Mouse (Mus musculus): Measurements from ENCODE around the gene Cdk7. TPM values are rescaled to one million over a fixed set of nuclear protein-coding genes. Genes with fewer than 3 reads are reported as not detected.
A peak's percentile ranks its signal among the peaks of the same experiment; 100 is the strongest.

Gene Cdk7
- total RNA-seq (2012; rRNA removed) (29.4 and 42.6 TPM in 2 replicates), total RNA-seq (2014; rRNA removed) (47.8 and 53.6 TPM in 2 replicates), polyA plus RNA-seq (2012; ENCODE audit: insufficient read length, low read depth) (56.9 and 57.4 TPM in 2 replicates)

DNA sequence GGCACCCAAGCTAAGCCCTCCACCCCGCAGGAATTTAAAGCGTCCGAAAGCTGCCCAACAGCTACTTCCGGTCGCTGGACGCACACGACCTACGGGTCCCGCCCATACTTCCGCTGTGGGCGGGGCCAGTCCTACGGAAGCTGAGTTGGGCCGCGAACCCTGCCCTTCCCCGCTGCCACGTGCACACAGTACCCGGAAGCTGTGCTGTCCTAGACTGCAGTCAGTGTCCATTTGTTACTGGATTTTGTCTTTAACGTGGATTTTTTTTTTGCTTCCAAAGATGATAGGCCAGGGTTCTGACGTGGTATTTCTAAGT lies at the start of gene Cdk7:
TSS of gene Cdk7 (minus strand) at position 79 of the 316 bp plus-strand sequence.
- peaks cover 36% of the 10 kb centered on the region for H3K79me2 ChIP-seq (replicated peaks; ENCODE audit: control insufficient read depth, extremely low read depth, insufficient read depth, poor library complexity, severe bottlenecking)
- TF ChIP-seq EP300 (IDR thresholded peaks at IDR 0.05; ENCODE audit: low read length) (0 out of 2 replicates have a peak, but pooled peaks have one; percentile 12), ELF1 (IDR thresholded peaks at IDR 0.05; ENCODE audit: low read depth, low read length) (peak; percentile 100), CHD2 (IDR thresholded peaks at IDR 0.05; ENCODE audit: low read length) (peak; percentile 47), MAX (IDR thresholded peaks at IDR 0.05; ENCODE audit: low read length) (peak; percentile 100), IRF4 (IDR thresholded peaks at IDR 0.05; ENCODE audit: low read depth, low read length) (peak; percentile 70; the same call in 1 of the 2 replicates), MXI1 (IDR thresholded peaks at IDR 0.05; ENCODE audit: low read depth, low read length) (peak; percentile 99), USF2 (conservative IDR thresholded peaks at IDR 0.05; ENCODE audit: low read depth, low read length) (peak; percentile 54), ETS1 (conservative IDR thresholded peaks at IDR 0.05; ENCODE audit: low read depth, low read length) (peak; percentile 41; the same call in 1 of the 2 replicates), ZC3H11A (IDR thresholded peaks at IDR 0.05; ENCODE audit: low read depth, low read length) (no peak), USF1 (IDR thresholded peaks at IDR 0.05; ENCODE audit: low read depth, low read length) (peak; percentile 82), ZKSCAN1 (IDR thresholded peaks at IDR 0.05; ENCODE audit: borderline replicate concordance, low read depth, low read length) (no peak), HCFC1 (IDR thresholded peaks at IDR 0.05; ENCODE audit: low read depth, low read length) (peak; percentile 93), MAFK (IDR thresholded peaks at IDR 0.05; ENCODE audit: insufficient replicate concordance, low read length) (no peak), POLR2A (IDR thresholded peaks at IDR 0.05; ENCODE audit: low read depth, low read length) (peak; percentile 88), GABPA (IDR thresholded peaks at IDR 0.05; ENCODE audit: insufficient replicate concordance, low read depth, low read length) (peak; percentile 32; the same call in 1 of the 2 replicates), CHD1 (IDR thresholded peaks at IDR 0.05; ENCODE audit: low read depth, low read length) (no peak), PAX5 (IDR thresholded peaks at IDR 0.05; ENCODE audit: low read length) (no peak), CTCF (conservative IDR thresholded peaks at IDR 0.05 in 1 of 2, IDR thresholded peaks at IDR 0.05 in 1 of 2; ENCODE audit: low read depth in 2 of 2, low read length in 2 of 2) (no peak), POLR2AphosphoS2 (IDR thresholded peaks at IDR 0.05; ENCODE audit: low read depth, low read length) (peak; percentile 79; the same call in 1 of the 2 replicates), RCOR1 (conservative IDR thresholded peaks at IDR 0.05; ENCODE audit: low read depth, low read length) (peak; percentile 82; the same call in 1 of the 2 replicates), TCF12 (IDR thresholded peaks at IDR 0.05; ENCODE audit: low read depth, low read length) (peak; percentile 84), MAZ (IDR thresholded peaks at IDR 0.05; ENCODE audit: low read depth, low read length) (0 out of 2 replicates have a peak, but pooled peaks have one; percentile 40), MYC (IDR thresholded peaks at IDR 0.05; ENCODE audit: low read depth, low read length) (peak; percentile 100), E2F4 (IDR thresholded peaks at IDR 0.05; ENCODE audit: insufficient replicate concordance, low read depth, low read length) (no peak), JUN (IDR thresholded peaks at IDR 0.05; ENCODE audit: insufficient read depth, low read depth, low read length) (no peak; the same call in 1 of the 2 replicates), NRF1 (IDR thresholded peaks at IDR 0.05; ENCODE audit: low read depth, low read length) (no peak), NELFE (IDR thresholded peaks at IDR 0.05; ENCODE audit: low read depth, low read length) (peak; percentile 85), TBP (conservative IDR thresholded peaks at IDR 0.05; ENCODE audit: low read depth, low read length) (peak; percentile 64; the same call in 1 of the 2 replicates), UBTF (IDR thresholded peaks at IDR 0.05; ENCODE audit: low read depth, low read length) (no peak), ZMIZ1 (IDR thresholded peaks at IDR 0.05; ENCODE audit: low read depth, low read length) (peak; percentile 58), KAT2A (IDR thresholded peaks at IDR 0.05; ENCODE audit: insufficient replicate concordance, low read length) (peak; percentile 87; the same call in 1 of the 2 replicates), BHLHE40 (IDR thresholded peaks at IDR 0.05; ENCODE audit: low read depth, low read length) (peak; percentile 96), ZNF384 (IDR thresholded peaks at IDR 0.05; ENCODE audit: low read depth, low read length) (peak; percentile 67; the same call in 1 of the 2 replicates), MEF2A (IDR thresholded peaks at IDR 0.05; ENCODE audit: borderline replicate concordance, low read depth, low read length) (peak; percentile 74; the same call in 1 of the 2 replicates), RAD21 (IDR thresholded peaks at IDR 0.05; ENCODE audit: low read depth, low read length) (no peak), SIN3A (IDR thresholded peaks at IDR 0.05; ENCODE audit: low read length) (peak; percentile 97), SMC3 (IDR thresholded peaks at IDR 0.05; ENCODE audit: low read depth, low read length) (no peak), JUND (conservative IDR thresholded peaks at IDR 0.05; ENCODE audit: low read depth, low read length) (no peak)
- H3K4me2 ChIP-seq (ENCODE audit: insufficient read depth, low read depth, poor library complexity, severe bottlenecking) = peak within 1 kb of the TSS; percentile 93
- H3K36me3 ChIP-seq (replicated peaks in 1 of 2; ENCODE audit: control insufficient read depth in 1 of 2, insufficient read depth in 1 of 2, low read length in 1 of 2) = peaks cover 10 to 29% of the 10 kb centered on the region in 2 experiments
- H3K27ac ChIP-seq (ENCODE audit: insufficient read depth, low read depth) = peak within 1 kb of the TSS; percentile 31; the same call in 1 of the 2 replicates
- dilution Hi-C loops (cut with MboI; ENCODE audit: extremely low pct_ligation_motif_present, extremely low pct_unique_long_range_greater_than_20kb, low sequenced_read_pairs) (no loop called here), in situ Hi-C loops (cut with MboI; ENCODE audit: low pct_ligation_motif_present, low pct_unique_long_range_greater_than_20kb, low sequenced_read_pairs) (no loop called here)
- peak within 1 kb of the TSS; percentile 95 for H3K9ac ChIP-seq (ENCODE audit: insufficient read depth, low read depth)
- no peaks in the 10 kb centered on the region for H3K27me3 ChIP-seq (replicated peaks)
- peak within 1 kb of the TSS; percentile 81 to 100 (median 82) for H3K4me3 ChIP-seq (replicated peaks in 1 of 3; ENCODE audit: low read depth in 2 of 3, low read length in 2 of 3, poor library complexity in 1 of 3)
- H3K9me3 ChIP-seq (replicated peaks; ENCODE audit: low read length) = no peaks in the 10 kb centered on the region
- peak; percentile 95 for DNase-seq (ENCODE audit: extremely low read depth)
- H3K4me1 ChIP-seq (ENCODE audit: control insufficient read depth in 1 of 2, insufficient read depth in 2 of 2) = peaks cover 0 to 14% of the 10 kb centered on the region in 2 experiments; a peak in 2 of 4 replicates

All from CH12.LX (cell line).